Mouse (Mus musculus) gastrocnemius, postnatal 14 days (tissue): ENCODE data around the gene Klrg1. TPM values are rescaled to one million over a fixed set of nuclear protein-coding genes. Genes with fewer than 3 reads are reported as not detected.

Experiments used
- total RNA-seq, 2 experiments: library from RNA; stranded (reverse); gene quantifications; 2 replicates each; pipeline ENCODE4 v1.2.3; 2021

Klrg1 gene
- total RNA-seq, 2 experiments from 2014 or later, result not detected

Other genes starting within 250 kb of the Klrg1 start
- gene M6pr, start 25.8 kb upstream of the Klrg1 start, total RNA-seq, result 10 to 100 TPM; 22.7 to 26.6 TPM
- 10 to 100 TPM in 1 of 2 experiments, 1 to 10 TPM in 1; 8.0 to 10.7 TPM for gene Phc1, start 57.7 kb upstream of the Klrg1 start, total RNA-seq
- gene Rimklb, start 215.9 kb upstream of the Klrg1 start, total RNA-seq, result 1 to 10 TPM in 1 of 2 experiments, under 1 TPM in 1; 1.00 to 2.4 TPM
- gene Mfap5, start 223.0 kb upstream of the Klrg1 start, total RNA-seq, result 100 to 1,000 TPM in 1 of 2 experiments, 10 to 100 TPM in 1; 92.6 to 115 TPM